Mouse (Mus musculus) cerebellum, postnatal 14 days (tissue): ENCODE results near the gene Sfrp2.
A peak's percentile ranks its signal among the peaks of the same experiment; 100 is the strongest.

Experiments
- DNase-seq, 2 experiments: peaks; one replicate each; pipeline ENCODE4 v3.0.0; 2021; ENCODE audit warnings: mixed read lengths in 2 of 2

The Sfrp2 gene

DNA sequence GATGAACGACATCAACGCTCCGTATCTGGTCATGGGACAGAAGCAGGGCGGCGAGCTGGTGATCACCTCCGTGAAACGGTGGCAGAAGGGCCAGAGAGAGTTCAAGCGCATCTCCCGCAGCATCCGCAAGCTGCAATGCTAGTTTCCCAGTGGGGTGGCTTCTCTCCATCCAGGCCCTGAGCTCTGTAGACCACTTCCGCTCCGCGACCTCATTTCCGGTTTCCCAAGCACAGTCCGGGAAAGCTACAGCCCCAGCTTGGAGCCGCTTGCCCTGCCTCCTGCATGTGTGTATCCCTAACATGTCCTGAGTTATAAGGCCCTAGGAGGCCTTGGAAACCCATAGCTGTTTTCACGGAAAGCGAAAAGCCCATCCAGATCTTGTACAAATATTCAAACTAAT lies 7.2 kb downstream of the Sfrp2 start:
- DNase-seq, result no peak

- no peak for DNase-seq
Measured at GRCm38 (mm10) chr3:83775403-83775802, 9.3 kb downstream of the Sfrp2 start.

DNA sequence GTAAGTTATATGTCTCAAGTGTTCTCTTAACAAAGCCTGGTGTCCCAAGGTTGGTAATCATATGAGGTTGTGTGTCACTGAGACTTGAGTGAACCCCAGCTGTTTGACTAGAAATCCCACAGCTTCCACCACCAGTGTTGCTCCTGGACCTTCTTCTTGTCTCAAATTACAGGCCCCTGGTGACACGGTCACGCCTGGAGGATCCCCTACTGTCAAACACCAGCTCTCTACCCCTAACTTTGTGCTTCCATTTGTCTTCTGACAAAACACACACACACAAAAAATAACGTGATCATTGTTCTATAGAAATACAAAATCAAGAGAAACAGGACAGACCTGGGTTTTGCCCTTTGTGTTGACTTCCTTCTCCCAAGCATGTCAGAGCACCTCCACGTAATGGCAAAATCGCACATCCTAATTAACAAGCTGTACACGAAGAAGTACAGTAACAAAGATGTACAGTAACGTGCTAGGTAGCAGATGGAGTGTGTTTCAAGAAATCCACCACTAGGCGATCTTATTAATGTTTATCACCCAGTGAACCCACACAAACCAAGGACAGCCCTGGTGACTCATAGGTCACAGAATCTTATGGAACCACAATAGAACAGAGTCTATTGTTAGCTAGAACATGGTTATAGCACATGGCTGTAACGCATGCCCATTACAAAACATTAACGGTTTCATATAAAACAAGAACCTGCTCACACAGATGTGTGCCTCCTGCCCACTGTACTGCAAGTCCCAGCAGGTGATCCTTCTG lies 15.5 kb downstream of the Sfrp2 start:
- DNase-seq, result no peak

GRCm38 (mm10) chr3:83783716-83784469 lies 17.8 kb downstream of the Sfrp2 start:
- no peak for DNase-seq

DNA sequence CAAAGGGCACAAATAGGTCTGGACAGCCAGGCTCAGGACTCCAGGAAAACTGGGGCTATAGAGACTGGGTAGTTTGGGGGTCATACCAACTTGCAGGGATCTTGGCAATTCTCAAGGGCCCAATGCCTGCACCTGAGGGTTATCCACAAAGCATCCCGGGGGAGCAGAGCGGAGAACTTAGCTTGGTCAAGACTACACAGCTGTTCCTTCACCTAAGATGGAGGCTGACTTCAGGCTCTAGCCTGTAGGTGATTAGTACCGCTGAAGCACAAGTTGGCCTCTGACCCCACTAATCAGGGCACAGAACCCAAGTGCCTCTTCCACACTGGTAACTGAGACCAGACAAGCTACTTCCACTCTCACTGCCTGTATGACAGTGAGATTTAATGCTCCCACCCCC lies 18.6 kb downstream of the Sfrp2 start:
- DNase-seq, result no peak

DNA sequence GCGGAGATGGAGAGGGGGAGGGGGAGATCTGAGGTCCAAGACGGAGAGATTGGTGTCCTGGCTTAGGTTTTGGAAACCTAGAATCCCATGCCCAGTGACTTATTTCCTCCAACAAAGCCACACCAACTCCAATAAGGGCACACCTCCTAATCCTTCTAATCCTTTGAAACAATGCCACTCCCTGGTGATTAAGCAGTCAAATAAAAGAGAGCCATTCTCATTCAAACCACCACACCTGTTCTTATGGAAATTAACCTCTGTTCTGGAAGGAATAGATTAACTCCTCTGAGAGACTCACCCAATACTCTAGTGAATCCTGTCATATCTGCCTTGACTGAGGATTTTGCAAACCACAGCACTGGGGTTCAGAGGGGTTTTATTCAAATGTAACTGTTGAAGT lies 21.0 kb downstream of the Sfrp2 start:
- no peak for DNase-seq

DNA sequence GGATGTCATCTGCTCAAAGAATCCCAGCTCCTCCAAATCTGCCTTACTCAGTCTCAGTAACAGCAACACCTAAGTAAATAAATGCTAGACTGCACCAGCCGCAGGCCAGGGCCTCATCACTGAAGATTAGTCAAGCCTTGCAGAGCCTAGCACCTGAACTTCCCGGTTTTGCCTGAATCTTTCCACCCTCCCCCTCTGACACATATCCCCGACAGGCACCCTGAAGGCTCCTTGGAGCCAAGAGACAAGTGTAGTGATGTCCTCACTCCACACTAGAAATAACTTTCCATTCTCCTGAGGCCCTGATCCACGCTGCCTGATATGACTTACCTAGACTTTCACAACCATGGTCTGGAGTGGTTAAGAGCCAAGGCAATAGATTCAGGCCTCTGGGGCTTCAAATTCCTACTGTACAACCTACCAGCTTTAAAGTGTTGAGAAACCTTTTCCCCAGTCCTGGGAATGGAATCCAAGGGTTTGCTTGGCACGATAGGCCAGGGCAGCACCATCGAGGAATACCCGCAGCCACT lies 21.7 kb downstream of the Sfrp2 start:
- no peak for DNase-seq

DNA sequence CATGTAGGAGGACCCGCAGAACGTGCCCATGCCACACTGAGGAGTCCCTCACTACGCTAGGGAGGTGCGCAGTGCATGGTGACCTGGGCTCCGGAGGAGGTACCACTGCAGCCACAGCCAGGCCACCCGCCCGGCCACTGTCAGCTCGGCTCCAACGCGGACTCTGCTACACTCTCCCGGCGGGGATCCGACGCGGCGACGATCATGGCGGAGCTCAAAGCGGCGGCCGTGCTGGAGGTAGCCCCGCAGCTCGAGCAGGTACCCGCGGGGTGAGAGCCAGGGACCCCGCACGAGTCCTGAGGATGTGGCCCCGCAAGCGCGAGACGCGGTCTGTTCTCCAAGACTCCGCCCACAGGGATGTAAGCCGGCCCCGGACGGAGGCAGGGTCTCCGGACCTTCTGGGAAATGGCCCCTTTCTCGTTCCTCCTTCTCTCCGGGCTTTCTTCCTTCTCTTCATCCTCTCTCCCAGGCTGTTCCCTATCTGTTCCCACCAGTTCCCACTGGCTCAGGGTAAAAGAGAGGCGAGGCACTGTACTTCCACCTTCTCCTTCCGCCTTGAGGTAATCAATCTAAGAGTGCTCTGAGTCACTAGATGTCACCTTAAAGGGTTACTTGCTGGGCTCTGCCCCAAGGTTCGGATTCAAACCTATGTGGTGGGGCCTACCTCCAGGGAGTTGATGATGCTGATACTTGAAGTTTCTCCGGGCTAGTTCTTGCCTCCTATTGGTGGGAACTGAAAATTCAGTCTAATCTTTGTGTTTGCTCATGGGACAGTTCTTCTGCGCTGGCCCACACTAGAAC lies 23.7 kb downstream of the Sfrp2 start:
- DNase-seq, result peak; percentile 19 to 25

DNA sequence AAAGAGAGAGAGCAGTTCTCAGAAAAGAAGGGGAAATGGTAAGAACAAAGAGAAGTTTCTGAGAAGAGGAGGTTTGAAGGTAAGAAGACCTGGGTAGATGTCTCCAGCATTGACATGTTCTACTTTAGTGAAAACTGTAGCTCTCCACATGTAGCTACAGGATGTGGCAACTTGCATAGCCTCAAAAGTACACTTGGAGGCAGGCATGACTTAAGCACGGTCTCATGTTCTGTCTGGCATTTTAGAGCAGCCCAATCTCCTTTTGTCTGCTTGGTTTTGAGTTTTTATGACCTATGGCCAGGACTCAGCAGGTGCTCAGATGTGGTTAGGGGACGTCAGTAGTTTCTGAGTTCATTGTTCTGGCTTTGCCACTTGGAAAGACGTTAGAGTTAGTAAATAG lies 25.3 kb downstream of the Sfrp2 start:
- no peak for DNase-seq

- no peak for DNase-seq
Measured at GRCm38 (mm10) chr3:83797098-83797497, 31.0 kb downstream of the Sfrp2 start.

- peak; percentile 56 to 69 for DNase-seq
Measured at GRCm38 (mm10) chr3:83797828-83798227, 31.7 kb downstream of the Sfrp2 start.

GRCm38 (mm10) chr3:83799486-83799885 lies 33.4 kb downstream of the Sfrp2 start:
- DNase-seq, result no peak

GRCm38 (mm10) chr3:83801649-83802155 lies 35.6 kb downstream of the Sfrp2 start:
- no peak for DNase-seq

DNA sequence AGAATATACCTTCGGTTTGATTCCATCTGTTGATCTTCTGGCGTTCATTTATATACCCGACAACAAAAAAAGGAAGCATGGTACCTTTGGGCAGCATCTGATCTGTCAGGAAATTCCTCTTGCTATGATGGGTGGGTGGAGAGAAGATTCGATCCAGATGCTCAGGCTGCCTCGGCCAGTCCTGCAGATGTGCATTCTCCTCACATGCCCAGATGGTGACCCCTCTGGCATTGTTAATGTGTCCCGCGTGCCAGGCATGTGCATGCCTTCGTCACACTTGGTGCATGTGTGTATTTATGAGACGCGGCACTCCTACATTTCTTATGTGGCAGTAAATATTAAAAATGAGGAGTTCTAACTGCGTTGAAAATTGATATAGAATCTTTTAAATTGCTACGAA lies 42.4 kb downstream of the Sfrp2 start:
- no peak for DNase-seq

GRCm38 (mm10) chr3:83811987-83812386 lies 45.9 kb downstream of the Sfrp2 start:
- no peak for DNase-seq

DNA sequence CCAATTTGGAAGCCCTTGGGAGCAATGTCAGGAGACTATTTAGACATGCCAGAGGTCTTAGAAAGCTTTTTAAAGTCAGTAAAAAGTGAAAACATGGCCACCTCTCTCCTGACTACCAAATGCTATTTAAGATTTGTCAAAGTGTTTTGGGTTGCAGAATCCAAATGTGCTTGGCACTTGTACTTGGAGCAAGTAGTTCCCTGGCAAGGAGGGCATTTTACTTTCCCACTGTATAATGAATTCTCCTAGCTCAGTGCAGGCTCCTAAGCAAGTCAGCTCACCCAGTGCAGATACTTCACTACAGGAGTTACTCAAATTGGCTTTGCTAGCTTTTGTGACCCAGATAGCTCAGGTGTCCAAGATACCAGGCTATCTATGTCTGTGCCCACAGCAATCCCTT lies 46.7 kb downstream of the Sfrp2 start:
- no peak for DNase-seq

DNA sequence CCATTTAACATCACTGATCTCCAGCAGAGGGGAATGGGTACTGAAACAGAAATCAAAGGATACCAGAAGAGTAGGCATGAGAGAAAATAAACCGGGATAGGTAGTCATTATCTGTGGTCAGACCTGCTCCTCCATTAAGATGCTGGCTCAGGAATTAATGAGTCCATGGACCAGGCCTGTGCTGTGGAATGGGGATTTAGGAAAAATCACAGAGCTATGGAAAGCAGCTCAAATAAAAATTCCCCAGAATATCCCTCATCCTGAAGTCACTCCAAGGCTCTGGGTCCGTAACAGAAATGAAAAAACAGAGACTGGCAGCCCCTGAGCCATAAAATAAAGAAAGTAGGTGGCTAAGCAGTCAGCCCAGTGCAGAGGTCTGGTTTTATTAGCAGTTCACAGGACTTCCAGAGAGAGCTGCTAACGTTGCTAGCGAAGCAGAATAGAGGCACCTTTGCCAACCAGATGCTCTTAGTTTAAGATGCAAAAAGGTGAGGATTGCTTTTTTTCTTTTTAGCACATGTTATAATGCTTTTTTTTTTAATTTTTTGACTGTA lies 50.3 kb downstream of the Sfrp2 start:
- no peak for DNase-seq

GRCm38 (mm10) chr3:83823774-83824173 lies 57.7 kb downstream of the Sfrp2 start:
- no peak for DNase-seq
